Mouse (Mus musculus): ENCODE measurements at regions not wholly inside any gene's neighbourhood (a gene's known extent, or its start where the extent isn't known, plus 50 kb on each side); places are given as distances from the start of the nearest gene placed in this dataset.

- Histone ChIP-seq H3K9ac (ENCODE audit: low read depth, low read length) (no peak overlapping the region), H3K4me3 (ENCODE audit: low read depth, low read length) (no peak overlapping the region), H3K27ac (ENCODE audit: low read length) (no peak overlapping the region), H3K4me1 (ENCODE audit: control insufficient read depth, low read depth, low read length) (no peaks in the 10 kb centered on the region), H3K9me3 (replicated peaks; ENCODE audit: control insufficient read depth, low read length) (no peaks in the 10 kb centered on the region; the same call in 1 of the 2 replicates), H3K4me2 (ENCODE audit: low read depth, low read length) (no peak overlapping the region), H3K36me3 (ENCODE audit: control insufficient read depth, insufficient read depth) (no peaks in the 10 kb centered on the region), H3K27me3 (ENCODE audit: control insufficient read depth, insufficient read depth, low read depth, low read length) (no peaks in the 10 kb centered on the region)
- 50% methylated on average over 12 of the region's 12 CpGs for WGBS (ENCODE audit: insufficient replicate concordance)
- no peak for ATAC-seq (ENCODE audit: low read depth)
Measured at GRCm38 (mm10) chr8:116412703-116413102, 92.1 kb upstream of the Dynlrb2 start.

GRCm38 (mm10) chr8:116410041-116410440 is 94.7 kb upstream of the Dynlrb2 start:
- Histone ChIP-seq H3K4me1 (ENCODE audit: control insufficient read depth, low read depth, low read length) (no peaks in the 10 kb centered on the region), H3K9ac (ENCODE audit: low read depth, low read length) (no peak overlapping the region), H3K36me3 (ENCODE audit: control insufficient read depth, insufficient read depth) (no peaks in the 10 kb centered on the region), H3K4me3 (ENCODE audit: low read depth, low read length) (no peak overlapping the region), H3K27me3 (ENCODE audit: control insufficient read depth, insufficient read depth, low read depth, low read length) (no peaks in the 10 kb centered on the region), H3K9me3 (replicated peaks; ENCODE audit: control insufficient read depth, low read length) (no peaks in the 10 kb centered on the region), H3K27ac (ENCODE audit: low read length) (no peak overlapping the region), H3K4me2 (ENCODE audit: low read depth, low read length) (no peak overlapping the region)
- 51% methylated on average over 5 of the region's 5 CpGs for WGBS (ENCODE audit: insufficient replicate concordance)
- no peak for ATAC-seq (ENCODE audit: low read depth)

DNA sequence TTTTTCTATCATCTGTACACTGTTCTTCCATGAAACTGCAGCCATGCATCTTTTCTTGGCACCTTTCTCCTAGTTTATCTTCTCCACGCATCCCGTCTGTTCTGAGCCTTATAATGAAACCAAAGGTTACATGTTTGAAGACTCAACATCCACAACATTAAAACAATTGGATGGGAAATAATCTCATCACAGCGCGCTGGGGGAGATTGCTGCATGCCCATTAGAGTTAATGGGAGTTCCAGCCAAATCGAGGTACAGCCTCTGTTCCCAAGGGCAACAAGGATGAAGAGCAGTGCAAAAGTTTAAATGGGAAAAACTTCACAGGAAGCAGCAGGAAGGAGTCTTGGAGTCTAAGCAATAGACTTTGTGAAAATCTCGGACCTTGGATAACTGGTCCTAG is 95.8 kb upstream of the Dynlrb2 start:
- 62% methylated on average over 6 of the region's 6 CpGs for WGBS (ENCODE audit: insufficient replicate concordance)
- no peaks in the 10 kb centered on the region for H3K9me3 ChIP-seq (replicated peaks; ENCODE audit: control insufficient read depth, low read length)
- ATAC-seq (ENCODE audit: low read depth): no peak

GRCm38 (mm10) chr8:116404571-116404970 is 100.2 kb upstream of the Dynlrb2 start:
- Histone ChIP-seq H3K36me3 (ENCODE audit: control insufficient read depth, insufficient read depth) (no peaks in the 10 kb centered on the region), H3K27ac (ENCODE audit: low read length) (no peak overlapping the region), H3K27me3 (ENCODE audit: control insufficient read depth, insufficient read depth, low read depth, low read length) (no peaks in the 10 kb centered on the region), H3K4me3 (ENCODE audit: low read depth, low read length) (no peak overlapping the region), H3K4me1 (ENCODE audit: control insufficient read depth, low read depth, low read length) (no peaks in the 10 kb centered on the region), H3K4me2 (ENCODE audit: low read depth, low read length) (no peak overlapping the region), H3K9me3 (replicated peaks; ENCODE audit: control insufficient read depth, low read length) (no peaks in the 10 kb centered on the region), H3K9ac (ENCODE audit: low read depth, low read length) (no peak overlapping the region)
- ATAC-seq (ENCODE audit: low read depth): no peak

More for the DNA sequence above, 95.8 kb upstream of the Dynlrb2 start:
- Histone ChIP-seq H3K36me3 (ENCODE audit: control insufficient read depth, insufficient read depth) (no peaks in the 10 kb centered on the region), H3K27me3 (ENCODE audit: control insufficient read depth, insufficient read depth, low read depth, low read length) (no peaks in the 10 kb centered on the region), H3K4me1 (ENCODE audit: control insufficient read depth, low read depth, low read length) (no peaks in the 10 kb centered on the region), H3K4me2 (ENCODE audit: low read depth, low read length) (no peak overlapping the region), H3K27ac (ENCODE audit: low read length) (no peak overlapping the region), H3K4me3 (ENCODE audit: low read depth, low read length) (no peak overlapping the region), H3K9ac (ENCODE audit: low read depth, low read length) (no peak overlapping the region)

DNA sequence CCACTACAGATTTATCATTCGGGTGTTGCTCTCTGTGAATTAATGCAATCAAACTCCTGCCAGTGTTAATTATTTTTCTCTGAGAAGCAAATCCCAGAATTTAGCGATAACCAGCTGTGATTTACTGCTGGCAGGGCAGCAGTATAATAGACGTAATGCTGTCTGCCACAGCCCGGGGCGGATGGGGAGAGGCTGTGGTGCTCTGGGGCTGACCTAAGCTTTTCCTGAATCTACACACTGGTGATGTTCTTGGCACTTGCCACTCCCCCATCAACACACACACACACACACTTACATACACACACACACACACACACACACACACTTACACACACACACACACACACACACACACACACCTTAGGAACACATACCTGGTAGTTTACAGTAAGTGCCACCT is 101.4 kb upstream of the Dynlrb2 start:
- Histone ChIP-seq H3K36me3 (ENCODE audit: control insufficient read depth, insufficient read depth) (no peaks in the 10 kb centered on the region), H3K9me3 (replicated peaks; ENCODE audit: control insufficient read depth, low read length) (no peaks in the 10 kb centered on the region), H3K4me1 (ENCODE audit: control insufficient read depth, low read depth, low read length) (no peaks in the 10 kb centered on the region), H3K4me2 (ENCODE audit: low read depth, low read length) (no peak overlapping the region), H3K4me3 (ENCODE audit: low read depth, low read length) (no peak overlapping the region), H3K27ac (ENCODE audit: low read length) (no peak overlapping the region), H3K9ac (ENCODE audit: low read depth, low read length) (no peak overlapping the region), H3K27me3 (ENCODE audit: control insufficient read depth, insufficient read depth, low read depth, low read length) (no peaks in the 10 kb centered on the region)
- WGBS (ENCODE audit: insufficient replicate concordance): 63% methylated on average over 5 of the region's 5 CpGs
- no peak for ATAC-seq (ENCODE audit: low read depth)

- Histone ChIP-seq H3K4me1 (ENCODE audit: control insufficient read depth, low read depth, low read length) (no peaks in the 10 kb centered on the region), H3K27ac (ENCODE audit: low read length) (no peak overlapping the region), H3K36me3 (ENCODE audit: control insufficient read depth, insufficient read depth) (no peaks in the 10 kb centered on the region), H3K27me3 (ENCODE audit: control insufficient read depth, insufficient read depth, low read depth, low read length) (no peaks in the 10 kb centered on the region), H3K4me2 (ENCODE audit: low read depth, low read length) (no peak overlapping the region), H3K9me3 (replicated peaks; ENCODE audit: control insufficient read depth, low read length) (no peaks in the 10 kb centered on the region), H3K4me3 (ENCODE audit: low read depth, low read length) (no peak overlapping the region), H3K9ac (ENCODE audit: low read depth, low read length) (no peak overlapping the region)
- ATAC-seq (ENCODE audit: low read depth): no peak
- 58% methylated on average over 2 of the region's 2 CpGs for WGBS (ENCODE audit: insufficient replicate concordance)
Measured at GRCm38 (mm10) chr8:116399452-116399851, 105.3 kb upstream of the Dynlrb2 start.

- Histone ChIP-seq H3K4me1 (ENCODE audit: control insufficient read depth, low read depth, low read length) (no peaks in the 10 kb centered on the region), H3K27ac (ENCODE audit: low read length) (no peak overlapping the region), H3K4me2 (ENCODE audit: low read depth, low read length) (no peak overlapping the region), H3K27me3 (ENCODE audit: control insufficient read depth, insufficient read depth, low read depth, low read length) (no peaks in the 10 kb centered on the region), H3K9ac (ENCODE audit: low read depth, low read length) (no peak overlapping the region), H3K4me3 (ENCODE audit: low read depth, low read length) (no peak overlapping the region), H3K9me3 (replicated peaks; ENCODE audit: control insufficient read depth, low read length) (no peaks in the 10 kb centered on the region), H3K36me3 (ENCODE audit: control insufficient read depth, insufficient read depth) (no peaks in the 10 kb centered on the region)
- 56% methylated on average over 11 of the region's 11 CpGs for WGBS (ENCODE audit: insufficient replicate concordance)
- no peak for ATAC-seq (ENCODE audit: low read depth)
Measured at GRCm38 (mm10) chr8:116398565-116399205, 106.1 kb upstream of the Dynlrb2 start.

- 79% methylated on average over 23 of the region's 23 CpGs for WGBS (ENCODE audit: insufficient replicate concordance)
- no peak for ATAC-seq (ENCODE audit: low read depth)
- no peaks in the 10 kb centered on the region for H3K36me3 ChIP-seq (ENCODE audit: control insufficient read depth, insufficient read depth)
- H3K4me2 ChIP-seq (ENCODE audit: low read depth, low read length): no peak overlapping the region
- no peaks in the 10 kb centered on the region for H3K27me3 ChIP-seq (ENCODE audit: control insufficient read depth, insufficient read depth, low read depth, low read length)
- H3K9me3 ChIP-seq (replicated peaks; ENCODE audit: control insufficient read depth, low read length): no peaks in the 10 kb centered on the region
- H3K4me3 ChIP-seq (ENCODE audit: low read depth, low read length): no peak overlapping the region
- no peak overlapping the region for H3K9ac ChIP-seq (ENCODE audit: low read depth, low read length)
- H3K27ac ChIP-seq (ENCODE audit: low read length): no peak overlapping the region
- no peaks in the 10 kb centered on the region for H3K4me1 ChIP-seq (ENCODE audit: control insufficient read depth, low read depth, low read length)
Measured at GRCm38 (mm10) chr8:116385193-116385955, 119.4 kb upstream of the Dynlrb2 start.

GRCm38 (mm10) chr8:116384418-116385089 is 120.2 kb upstream of the Dynlrb2 start:
- Histone ChIP-seq H3K27me3 (ENCODE audit: control insufficient read depth, insufficient read depth, low read depth, low read length) (no peaks in the 10 kb centered on the region), H3K27ac (ENCODE audit: low read length) (no peak overlapping the region), H3K4me2 (ENCODE audit: low read depth, low read length) (no peak overlapping the region), H3K9me3 (replicated peaks; ENCODE audit: control insufficient read depth, low read length) (no peaks in the 10 kb centered on the region), H3K36me3 (ENCODE audit: control insufficient read depth, insufficient read depth) (no peaks in the 10 kb centered on the region), H3K4me3 (ENCODE audit: low read depth, low read length) (no peak overlapping the region), H3K4me1 (ENCODE audit: control insufficient read depth, low read depth, low read length) (no peaks in the 10 kb centered on the region), H3K9ac (ENCODE audit: low read depth, low read length) (no peak overlapping the region)
- 63% methylated on average over 15 of the region's 15 CpGs for WGBS (ENCODE audit: insufficient replicate concordance)
- no peak for ATAC-seq (ENCODE audit: low read depth)

All from liver, embryonic 16.5 days (tissue).